Mouse (Mus musculus) kidney, postnatal 14 days (tissue): ENCODE measurements around the gene Fbxw5.

Source experiments
- DNase-seq: peaks from one replicate; pipeline ENCODE4 v3.0.0; 2022; ENCODE audit warnings: mixed read lengths

The Fbxw5 gene

GRCm38 (mm10) chr2:25500576-25501405, at the start of gene Fbxw5:
Fbxw5 (plus strand) TSS chr2:25500750.
- peak; percentile 94 for DNase-seq

DNA sequence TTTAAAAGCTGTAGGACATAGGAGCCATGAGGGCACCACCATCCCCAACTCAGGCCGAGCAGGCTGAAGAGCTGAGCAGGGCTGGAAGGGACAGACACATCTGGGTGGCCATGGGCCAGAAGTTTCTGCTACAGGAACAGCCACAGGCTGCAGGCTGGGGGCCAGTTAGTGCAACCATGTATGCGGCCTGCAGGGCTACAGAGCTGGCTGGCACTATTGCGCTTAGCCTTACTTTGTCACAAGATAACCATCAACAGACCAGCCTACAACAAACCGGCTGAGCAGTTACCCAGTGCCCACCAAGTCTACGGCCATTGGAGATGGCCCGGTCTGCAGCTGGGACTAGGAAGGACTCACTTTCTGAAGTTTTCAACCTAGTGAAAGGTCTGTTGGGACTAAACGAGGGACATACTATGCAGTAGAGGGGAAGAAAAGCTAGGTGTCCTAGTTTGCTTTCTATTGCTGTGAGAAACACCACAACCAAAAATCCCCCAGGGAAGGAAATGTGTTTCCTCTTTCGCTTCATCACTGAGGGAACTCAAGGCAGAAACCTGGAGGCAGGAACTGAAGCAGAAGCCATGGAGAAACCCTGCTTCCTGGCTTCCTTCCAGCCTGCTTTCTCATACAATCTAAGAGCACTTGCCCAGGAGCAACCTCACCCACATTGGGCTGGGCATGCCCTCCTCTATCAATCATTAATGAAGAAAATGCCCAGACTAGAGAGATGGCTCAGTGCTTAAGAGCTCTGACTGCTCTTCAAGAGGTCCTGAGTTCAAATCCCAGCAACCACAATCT, 49.5 kb upstream of the Fbxw5 start:
- no peak for DNase-seq

GRCm38 (mm10) chr2:25452951-25453350, 47.6 kb upstream of the Fbxw5 start:
- DNase-seq = no peak

- no peak for DNase-seq
Observed at GRCm38 (mm10) chr2:25456205-25456953, 44.2 kb upstream of the Fbxw5 start, which contains the start of gene Clic3. Clic3 (plus strand) TSS chr2:25456838.

- DNase-seq = no peak
Observed at GRCm38 (mm10) chr2:25457022-25457896, 43.3 kb upstream of the Fbxw5 start.

- DNase-seq = no peak
Observed at GRCm38 (mm10) chr2:25458911-25459310, 41.6 kb upstream of the Fbxw5 start.

DNA sequence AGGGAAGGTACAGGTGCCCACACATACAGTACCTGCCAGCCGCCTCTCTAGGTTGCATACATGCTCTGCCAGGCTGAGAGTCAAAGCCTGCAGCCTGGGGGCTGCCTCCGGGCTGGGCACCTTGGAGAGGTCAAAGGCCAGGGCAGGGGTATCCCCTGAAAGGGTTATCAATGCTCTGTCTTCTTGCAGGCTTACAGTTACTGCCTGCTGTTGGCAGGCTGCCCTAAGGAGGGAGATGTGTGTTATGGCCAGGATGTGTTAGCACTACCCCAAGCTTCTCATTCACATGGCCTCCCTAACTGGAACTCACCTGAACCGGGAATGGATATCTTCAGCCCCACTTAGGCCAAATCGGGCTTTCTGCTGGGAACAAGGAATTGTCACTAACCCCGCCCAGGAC, 40.4 kb upstream of the Fbxw5 start:
- DNase-seq = peak; percentile 40

- DNase-seq = peak; percentile 97
Observed at GRCm38 (mm10) chr2:25460551-25461309, 39.8 kb upstream of the Fbxw5 start, which contains the start of gene Paxx. Paxx (minus strand) TSS chr2:25461094.

GRCm38 (mm10) chr2:25461407-25461806, 39.1 kb upstream of the Fbxw5 start:
- no peak for DNase-seq

- no peak for DNase-seq
Observed at GRCm38 (mm10) chr2:25463630-25464029, 36.9 kb upstream of the Fbxw5 start.

- DNase-seq = no peak
Observed at GRCm38 (mm10) chr2:25465256-25465655, 35.3 kb upstream of the Fbxw5 start.

- no peak for DNase-seq
Observed at GRCm38 (mm10) chr2:25465816-25466635, 34.5 kb upstream of the Fbxw5 start.

DNA sequence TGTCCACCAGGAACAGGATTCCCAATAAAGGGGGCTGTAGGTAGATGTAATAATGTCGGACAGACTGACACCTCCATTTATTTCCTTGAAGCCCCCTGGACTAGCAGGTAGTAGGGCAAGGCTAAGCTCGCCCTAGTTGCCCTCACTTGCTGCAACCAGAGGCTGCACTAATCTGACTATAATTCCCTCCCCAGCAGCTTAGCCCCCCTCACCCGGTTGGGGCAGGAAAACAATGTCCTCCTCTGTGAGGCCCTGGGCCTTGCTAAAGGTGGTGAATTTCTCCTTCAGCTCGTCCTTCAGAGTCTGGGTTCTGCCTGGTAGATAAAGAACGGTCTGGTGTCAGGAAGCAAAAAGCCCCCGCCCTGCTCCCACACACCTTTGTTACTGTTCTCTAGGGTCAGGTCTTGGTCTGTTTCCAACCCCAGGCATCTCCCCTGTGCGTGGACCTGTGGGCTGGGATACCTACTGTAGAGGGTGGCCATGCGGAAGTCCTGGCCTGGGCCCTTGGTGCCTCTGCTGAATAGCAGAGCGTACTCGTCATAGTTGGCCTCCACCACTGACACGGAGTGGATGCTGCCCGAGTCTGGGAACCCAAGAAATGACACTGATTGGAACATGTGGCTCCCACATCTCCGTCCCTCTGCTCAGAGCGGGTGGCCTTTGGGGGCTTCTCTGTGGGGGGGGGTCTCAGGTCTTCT, 32.8 kb upstream of the Fbxw5 start:
- no peak for DNase-seq

- peak; percentile 74 for DNase-seq
Observed at GRCm38 (mm10) chr2:25468962-25469915, 31.3 kb upstream of the Fbxw5 start.

GRCm38 (mm10) chr2:25469969-25470368, 30.6 kb upstream of the Fbxw5 start, which contains the start of gene Ptgds:
Ptgds (minus strand) TSS chr2:25470046.
- no peak for DNase-seq

DNA sequence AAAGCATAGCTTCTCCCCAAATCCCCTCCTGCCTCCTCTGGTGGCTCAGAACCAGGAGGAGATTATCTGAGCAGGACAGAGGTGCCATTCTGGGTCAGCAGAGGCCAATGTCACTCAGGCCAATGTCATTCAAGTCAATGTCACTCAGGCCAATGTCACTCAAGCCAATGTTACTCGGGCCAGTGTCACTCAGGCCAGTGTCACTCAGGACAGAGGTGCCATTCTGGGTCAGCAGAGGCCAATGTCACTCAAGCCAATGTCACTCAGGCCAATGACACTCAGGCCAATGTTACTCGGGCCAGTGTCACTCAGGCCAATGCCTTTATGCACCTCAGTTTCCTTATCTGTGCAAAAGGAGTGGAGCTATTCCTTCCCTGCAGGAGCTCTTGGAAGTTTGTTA, 28.0 kb upstream of the Fbxw5 start:
- no peak for DNase-seq

GRCm38 (mm10) chr2:25477541-25477940, 23.0 kb upstream of the Fbxw5 start:
- no peak for DNase-seq

DNA sequence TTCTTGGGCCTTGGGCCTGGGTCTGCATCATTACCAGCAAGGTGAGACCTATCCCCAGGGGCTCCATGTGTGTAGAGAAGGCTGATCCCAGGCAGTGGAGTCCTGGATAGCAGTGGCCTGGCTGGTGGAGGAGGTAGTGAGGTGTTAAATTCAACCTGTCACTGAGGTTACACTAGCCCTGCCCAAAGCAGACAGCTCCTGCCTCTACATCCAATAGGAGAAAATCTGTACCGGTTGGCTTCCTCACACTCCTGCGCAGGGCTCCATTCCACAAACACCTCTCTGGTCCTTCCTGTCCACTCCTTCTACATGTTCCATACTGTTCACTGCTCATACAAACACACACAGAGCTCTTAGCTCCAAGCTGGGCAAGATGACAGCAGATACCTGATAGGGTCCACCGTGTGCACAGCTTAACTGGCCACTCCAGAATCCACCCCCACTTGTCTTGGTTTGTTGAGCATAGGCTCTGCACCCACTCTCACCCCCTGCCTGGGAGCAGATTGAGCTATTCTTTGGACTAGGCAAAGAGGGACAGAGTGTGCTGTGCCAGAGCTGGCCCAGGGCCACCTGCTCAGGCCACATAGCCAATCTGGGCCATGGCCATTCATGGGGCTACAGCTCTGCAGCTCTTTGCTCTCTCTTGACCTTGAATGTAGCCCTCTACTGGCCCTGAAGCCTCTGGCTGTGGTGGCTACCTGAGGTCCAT, 22.4 kb upstream of the Fbxw5 start:
- no peak for DNase-seq
